Mouse (Mus musculus) neural tube, embryonic 15.5 days (tissue): ENCODE measurements around the gene Ttc7b. TPM values are rescaled to one million over a fixed set of nuclear protein-coding genes. Genes with fewer than 3 reads are reported as not detected.

Experiments
- ATAC-seq: fragments of 200-750 bp; cut with Nextera tagmentation; 2 replicates; pipeline ENCODE4 v1.8.0; 2017; ENCODE audit warnings: mild to moderate bottlenecking, moderate TSS enrichment, moderate library complexity; ENCODE audit not compliant: low FRiP score
- H3K27ac ChIP-seq: fragments of 300-500 bp; sonication (generic); replicated peaks from 2 replicates; pipeline ENCODE4 v1.5.1; 2015; ENCODE audit warnings: mild to moderate bottlenecking, inconsistent platforms
- H3K27me3 ChIP-seq: fragments of 300-500 bp; sonication (generic); replicated peaks from 2 replicates; pipeline ENCODE4 v1.6.1; 2015; ENCODE audit warnings: inconsistent platforms
- H3K36me3 ChIP-seq: fragments of 300-500 bp; sonication (generic); 2 replicates; pipeline ENCODE4 v1.6.1; 2015; ENCODE audit warnings: inconsistent platforms
- H3K4me1 ChIP-seq: fragments of 300-500 bp; sonication (generic); 2 replicates; pipeline ENCODE4 v1.6.1; 2015; ENCODE audit warnings: inconsistent platforms
- H3K4me2 ChIP-seq: fragments of 300-500 bp; sonication (generic); 2 replicates; pipeline ENCODE4 v1.6.1; 2015; ENCODE audit warnings: inconsistent platforms, mild to moderate bottlenecking, moderate library complexity
- H3K4me3 ChIP-seq: fragments of 300-500 bp; sonication (generic); replicated peaks from 2 replicates; pipeline ENCODE4 v1.5.1; 2015; ENCODE audit warnings: mild to moderate bottlenecking, inconsistent platforms
- H3K9ac ChIP-seq: fragments of 300-500 bp; sonication (generic); replicated peaks from 2 replicates; pipeline ENCODE4 v1.6.1; 2015; ENCODE audit warnings: mild to moderate bottlenecking, inconsistent platforms
- H3K9me3 ChIP-seq: fragments of 300-500 bp; sonication (generic); replicated peaks from 2 replicates; pipeline ENCODE4 v1.6.1; 2016; ENCODE audit warnings: inconsistent platforms
- WGBS: fragments of 180-500 bp; shearing (Covaris S2); methylation state at CpG from one replicate; pipeline ENCODE4 v1.1.7; 2015; ENCODE audit warnings: mixed read lengths; 5-methylcytosine and 5-hydroxymethylcytosine counted together
- polyA plus RNA-seq: library from polyadenylated mRNA; unstranded; fragments of >200 nt; fragmentation: Nextera tagmentation; extraction: Ambion mirVana; gene quantifications from 2 replicates; pipeline ENCODE4 v1.2.1, GENCODE M21; 2015

The Ttc7b gene
- polyA plus RNA-seq, 1 experiment from 2014 or later = 10.2 TPM

DNA sequence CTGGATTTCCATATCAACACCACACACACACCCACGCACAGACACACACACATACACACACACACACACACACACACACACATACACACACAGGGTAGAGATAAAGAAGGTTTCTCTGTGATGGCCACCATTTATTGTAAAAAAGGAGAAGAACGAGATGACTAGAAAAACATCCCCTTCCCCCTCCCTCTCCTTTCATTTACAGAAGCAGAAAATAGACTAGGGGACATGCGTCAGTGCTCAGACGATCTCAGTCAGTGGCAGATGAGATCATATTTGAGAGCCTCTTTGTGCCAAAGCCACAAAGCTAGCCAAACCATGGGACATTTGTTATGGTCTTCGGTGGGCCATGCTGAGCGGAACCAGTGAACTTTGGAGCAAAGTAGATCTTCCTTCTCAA, 75.4 kb downstream of the Ttc7b start:
- Histone ChIP-seq H3K4me2 (no peak overlapping the region), H3K27me3 (no peaks in the 10 kb centered on the region), H3K36me3 (peaks cover 7% of the 10 kb centered on the region), H3K4me1 (0 out of 2 replicates have a peak, but pooled peaks cover 7% of the 10 kb centered on the region), H3K9ac (no peak overlapping the region), H3K27ac (no peak overlapping the region), H3K9me3 (no peaks in the 10 kb centered on the region), H3K4me3 (no peak overlapping the region)
- WGBS = 82% methylated on average over 6 of the region's 6 CpGs
- ATAC-seq = no peak

DNA sequence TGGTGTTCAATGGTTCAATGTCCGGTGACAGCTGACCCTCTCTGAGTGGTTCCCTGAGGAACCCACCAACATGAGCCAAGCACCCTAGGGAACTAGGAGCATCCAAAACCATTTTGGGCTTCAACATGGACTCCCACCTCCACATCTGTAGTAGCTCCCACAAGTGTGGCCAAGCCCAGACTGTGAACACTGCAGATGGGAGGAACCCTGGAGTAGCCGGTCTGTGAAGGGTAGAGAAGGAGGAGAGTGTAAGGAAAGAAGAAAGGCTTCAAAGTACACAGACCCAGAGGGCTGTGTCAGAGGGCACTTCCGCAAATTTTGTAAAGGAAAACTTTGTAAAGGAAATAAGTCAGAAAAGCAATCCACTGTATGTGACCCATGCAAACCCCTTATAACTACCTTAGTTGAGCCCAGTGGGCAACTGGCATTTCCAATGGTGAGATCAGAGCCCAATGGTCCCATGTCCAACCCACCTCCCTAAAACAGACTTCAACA, 75.9 kb downstream of the Ttc7b start:
- H3K9me3 ChIP-seq = no peaks in the 10 kb centered on the region

DNA sequence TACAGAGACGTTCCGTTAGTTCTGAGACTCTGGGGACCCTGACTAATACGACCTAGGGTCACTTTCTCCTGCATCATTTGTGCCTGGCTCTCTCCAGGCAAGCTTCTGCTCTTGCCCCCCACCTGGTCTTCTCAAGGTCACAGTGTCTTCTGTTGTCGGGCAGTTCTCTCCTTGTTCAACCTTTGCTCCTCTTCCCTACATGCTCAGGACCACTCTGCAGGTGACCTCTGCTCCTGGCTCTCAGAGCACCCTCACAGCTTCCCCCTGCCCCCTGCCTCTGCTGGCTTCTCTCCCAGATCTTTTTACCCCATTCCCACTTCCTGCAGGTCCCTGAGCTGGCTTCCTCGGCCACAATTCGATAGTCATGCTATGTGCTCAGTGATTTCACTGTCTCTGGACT, 77.2 kb downstream of the Ttc7b start:
- Histone ChIP-seq H3K4me3 (no peak overlapping the region), H3K27me3 (no peaks in the 10 kb centered on the region), H3K9ac (no peak overlapping the region), H3K4me2 (no peak overlapping the region), H3K4me1 (peaks cover 19% of the 10 kb centered on the region), H3K36me3 (peaks cover 7% of the 10 kb centered on the region), H3K9me3 (no peaks in the 10 kb centered on the region), H3K27ac (no peak overlapping the region)
- WGBS = 76% methylated on average over 6 of the region's 6 CpGs
- no peak for ATAC-seq

More for the DNA sequence above, 75.9 kb downstream of the Ttc7b start:
- 90% methylated on average over 3 of the region's 3 CpGs for WGBS
- Histone ChIP-seq H3K4me3 (no peak overlapping the region), H3K36me3 (peaks cover 7% of the 10 kb centered on the region), H3K27me3 (no peaks in the 10 kb centered on the region), H3K9ac (no peak overlapping the region), H3K27ac (no peak overlapping the region), H3K4me1 (0 out of 2 replicates have a peak, but pooled peaks cover 8% of the 10 kb centered on the region), H3K4me2 (no peak overlapping the region)
- no peak for ATAC-seq

DNA sequence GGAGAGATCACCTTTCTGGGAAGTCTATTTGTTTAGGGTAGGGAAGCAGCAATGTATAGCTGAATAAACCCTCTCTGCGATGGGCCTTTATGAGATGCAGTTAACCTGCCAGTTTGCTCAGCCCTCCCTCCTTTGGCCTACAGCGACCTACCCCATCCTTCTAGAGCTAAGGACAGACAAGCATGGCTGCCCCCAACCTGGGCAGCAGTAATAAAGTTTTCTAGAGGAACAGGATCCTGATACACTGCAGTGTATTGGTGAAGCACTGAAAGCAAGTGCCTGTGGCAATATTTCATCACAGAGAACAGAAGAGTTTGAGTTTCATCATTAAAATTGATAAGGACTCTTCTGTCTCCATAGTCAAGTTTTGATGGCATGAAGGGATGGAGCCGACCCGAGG, 79.0 kb downstream of the Ttc7b start:
- Histone ChIP-seq H3K27me3 (no peaks in the 10 kb centered on the region), H3K36me3 (peaks cover 7% of the 10 kb centered on the region), H3K27ac (no peak overlapping the region), H3K9ac (no peak overlapping the region), H3K4me1 (peaks cover 16% of the 10 kb centered on the region), H3K9me3 (no peaks in the 10 kb centered on the region), H3K4me3 (no peak overlapping the region), H3K4me2 (no peak overlapping the region)
- no peak for ATAC-seq
- 90% methylated on average over 4 of the region's 4 CpGs for WGBS

DNA sequence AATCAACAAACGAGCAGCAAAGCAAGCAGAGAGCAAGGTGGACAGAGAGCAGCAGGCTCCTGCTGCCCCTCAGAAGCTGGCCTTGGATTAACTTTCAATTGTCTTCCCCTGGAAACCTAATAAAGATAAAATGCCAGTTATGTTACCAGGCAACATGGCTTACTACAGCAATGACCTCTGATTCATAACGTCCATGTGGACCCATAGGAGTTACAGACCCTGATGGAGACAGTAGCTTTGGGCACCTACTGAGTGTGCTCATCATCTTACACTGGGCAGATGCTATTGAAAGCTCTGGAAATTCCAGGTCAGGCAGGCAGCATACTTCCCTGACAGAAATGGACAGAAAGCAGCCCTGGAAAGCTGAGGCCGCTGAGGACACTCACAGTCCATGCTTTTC, 80.7 kb downstream of the Ttc7b start:
- no peak overlapping the region for H3K9ac ChIP-seq
- no peaks in the 10 kb centered on the region for H3K36me3 ChIP-seq
- no peak overlapping the region for H3K27ac ChIP-seq
- 78% methylated on average over 3 of the region's 3 CpGs for WGBS
- H3K9me3 ChIP-seq = no peaks in the 10 kb centered on the region
- no peak for ATAC-seq
- H3K4me2 ChIP-seq = no peak overlapping the region
- H3K4me3 ChIP-seq = no peak overlapping the region
- H3K4me1 ChIP-seq = peaks cover 16% of the 10 kb centered on the region
- no peaks in the 10 kb centered on the region for H3K27me3 ChIP-seq

DNA sequence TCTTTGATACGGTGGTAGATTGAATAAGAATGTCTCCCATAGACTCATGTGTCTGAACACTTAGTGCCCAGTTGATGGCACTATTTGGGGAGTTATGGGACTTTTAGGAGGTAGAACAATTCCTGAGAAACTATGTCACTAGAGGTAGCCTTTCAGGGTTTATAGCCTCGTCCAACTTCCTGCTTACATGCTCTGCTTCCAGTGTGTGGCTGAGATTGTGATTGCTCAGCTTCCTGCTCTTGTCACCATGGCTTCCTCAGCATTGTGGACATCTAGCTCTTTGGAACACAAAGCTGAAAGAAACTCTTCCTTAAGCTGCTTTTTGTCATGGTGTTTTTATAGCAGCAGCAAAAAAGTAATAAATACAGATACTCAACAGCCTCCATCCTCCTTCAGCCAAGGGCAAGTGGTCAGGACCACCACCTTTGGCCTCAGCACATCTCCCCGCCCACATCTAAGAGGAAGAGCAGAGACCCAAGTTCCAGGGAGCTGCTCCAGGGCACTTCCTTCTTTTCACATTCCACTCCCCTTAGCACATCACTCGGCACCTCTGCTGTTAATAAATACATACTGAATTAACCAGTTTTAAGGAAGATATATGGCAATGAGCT, 81.4 kb downstream of the Ttc7b start:
- peaks cover 16% of the 10 kb centered on the region for H3K4me1 ChIP-seq
- ATAC-seq = no peak
- no peak overlapping the region for H3K9ac ChIP-seq
- H3K36me3 ChIP-seq = no peaks in the 10 kb centered on the region
- no peak overlapping the region for H3K4me3 ChIP-seq
- H3K27me3 ChIP-seq = no peaks in the 10 kb centered on the region
- no peak overlapping the region for H3K4me2 ChIP-seq
- H3K9me3 ChIP-seq = no peaks in the 10 kb centered on the region
- WGBS = 84% methylated on average over 4 of the region's 4 CpGs
- 0 out of 2 replicates have a peak overlapping the region, but pooled peaks have one; percentile 60 for H3K27ac ChIP-seq

DNA sequence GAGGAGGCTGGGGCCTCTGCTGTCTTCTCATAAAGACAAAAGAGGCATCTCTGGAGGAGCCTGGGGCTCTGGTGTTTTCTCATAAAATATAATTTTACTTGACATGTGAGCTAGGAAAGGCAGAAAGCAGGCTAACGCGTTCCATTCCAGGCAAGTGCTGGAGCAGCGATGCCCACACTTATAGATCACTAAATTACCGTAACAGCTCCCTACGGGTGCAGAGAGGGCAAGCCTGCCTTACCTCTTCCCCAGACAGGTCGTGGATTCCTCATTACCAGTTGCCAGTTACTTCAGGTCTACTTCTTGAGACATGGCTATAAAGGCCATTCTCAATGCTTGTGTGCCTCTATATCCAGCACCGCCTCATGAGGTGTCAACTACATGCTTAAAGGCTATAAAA, 82.1 kb downstream of the Ttc7b start:
- no peak; the same call in 1 of the 2 replicates for ATAC-seq
- Histone ChIP-seq H3K27ac (peak overlapping the region; percentile 60; the same call in 1 of the 2 replicates), H3K9ac (no peak overlapping the region), H3K4me2 (no peak overlapping the region), H3K9me3 (no peaks in the 10 kb centered on the region), H3K4me1 (peaks cover 16% of the 10 kb centered on the region), H3K27me3 (no peaks in the 10 kb centered on the region), H3K36me3 (no peaks in the 10 kb centered on the region), H3K4me3 (no peak overlapping the region)
- 50% methylated on average over 7 of the region's 7 CpGs for WGBS

DNA sequence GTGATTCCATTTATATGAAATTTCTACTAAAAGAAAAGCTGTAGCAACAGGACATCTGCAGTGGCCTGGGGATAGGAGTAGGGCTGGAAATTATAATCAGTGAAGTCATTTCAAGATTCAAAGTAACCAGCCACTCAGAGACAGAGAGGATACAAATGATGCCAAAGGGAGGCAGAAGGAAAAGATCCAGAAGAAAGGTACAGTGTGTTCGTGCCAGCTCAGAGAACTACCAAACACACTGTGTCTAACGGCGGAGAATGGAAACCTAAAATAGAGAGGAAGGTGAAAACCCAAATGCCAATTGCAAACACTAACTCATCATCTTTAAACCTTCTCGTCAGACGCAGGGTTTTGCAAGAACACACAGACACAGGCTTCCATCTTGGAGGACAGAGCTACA, 82.8 kb downstream of the Ttc7b start:
- Histone ChIP-seq H3K4me2 (no peak overlapping the region), H3K27ac (no peak overlapping the region), H3K27me3 (no peaks in the 10 kb centered on the region), H3K4me1 (peaks cover 16% of the 10 kb centered on the region), H3K36me3 (no peaks in the 10 kb centered on the region), H3K9ac (no peak overlapping the region), H3K9me3 (no peaks in the 10 kb centered on the region), H3K4me3 (no peak overlapping the region)
- WGBS = 88% methylated on average over 5 of the region's 5 CpGs
- ATAC-seq = no peak

DNA sequence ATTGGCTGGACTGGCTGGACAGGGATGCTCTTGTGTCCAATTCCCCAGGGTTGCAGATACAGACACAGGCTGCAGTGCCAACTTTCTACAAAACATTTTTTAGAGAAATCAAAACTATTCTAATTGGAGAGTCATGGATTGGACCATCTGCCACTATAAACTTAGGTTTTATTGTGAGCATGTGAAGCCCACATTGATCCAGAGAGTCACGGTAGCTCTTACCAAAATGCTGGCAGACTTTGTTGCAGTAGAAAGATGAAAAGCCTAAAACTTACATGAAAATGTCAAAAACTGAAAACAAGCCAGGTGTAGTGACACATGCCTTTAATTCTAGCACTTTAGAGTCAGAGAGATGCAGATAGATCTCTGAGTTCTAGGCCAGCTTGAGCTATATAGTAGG, 84.9 kb downstream of the Ttc7b start:
- H3K4me1 ChIP-seq = peaks cover 16% of the 10 kb centered on the region
- no peaks in the 10 kb centered on the region for H3K36me3 ChIP-seq
- no peaks in the 10 kb centered on the region for H3K9me3 ChIP-seq
- H3K4me3 ChIP-seq = no peak overlapping the region
- no peak overlapping the region for H3K4me2 ChIP-seq
- ATAC-seq = no peak
- H3K27ac ChIP-seq = no peak overlapping the region
- 87% methylated on average over 1 of the region's 1 CpGs for WGBS
- no peaks in the 10 kb centered on the region for H3K27me3 ChIP-seq
- H3K9ac ChIP-seq = no peak overlapping the region

DNA sequence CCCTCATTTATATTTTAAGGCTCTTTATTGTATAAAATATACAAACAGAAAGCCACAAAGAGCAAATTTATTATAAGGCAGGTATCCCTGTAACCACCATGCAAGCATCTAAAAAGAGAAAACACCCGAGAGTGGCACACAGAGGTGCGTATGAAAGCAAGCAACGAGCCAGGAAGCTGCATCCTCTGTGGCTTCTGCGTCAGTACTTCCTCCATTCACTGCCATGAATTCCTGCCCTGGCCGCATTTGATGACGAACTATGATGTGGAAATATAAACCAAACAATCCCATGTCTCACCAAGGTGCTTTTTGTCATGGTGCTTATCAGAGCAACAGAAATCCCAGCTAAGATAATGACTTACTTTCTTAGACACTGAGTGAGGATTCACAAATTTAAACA, 88.8 kb downstream of the Ttc7b start:
- 90% methylated on average over 6 of the region's 6 CpGs for WGBS
- no peaks in the 10 kb centered on the region for H3K9me3 ChIP-seq
- no peak overlapping the region for H3K9ac ChIP-seq
- no peak overlapping the region for H3K27ac ChIP-seq
- 0 out of 2 replicates have a peak, but pooled peaks cover 2% of the 10 kb centered on the region for H3K4me1 ChIP-seq
- no peaks in the 10 kb centered on the region for H3K27me3 ChIP-seq
- no peak overlapping the region for H3K4me2 ChIP-seq
- ATAC-seq = no peak
- H3K4me3 ChIP-seq = no peak overlapping the region
- no peaks in the 10 kb centered on the region for H3K36me3 ChIP-seq

DNA sequence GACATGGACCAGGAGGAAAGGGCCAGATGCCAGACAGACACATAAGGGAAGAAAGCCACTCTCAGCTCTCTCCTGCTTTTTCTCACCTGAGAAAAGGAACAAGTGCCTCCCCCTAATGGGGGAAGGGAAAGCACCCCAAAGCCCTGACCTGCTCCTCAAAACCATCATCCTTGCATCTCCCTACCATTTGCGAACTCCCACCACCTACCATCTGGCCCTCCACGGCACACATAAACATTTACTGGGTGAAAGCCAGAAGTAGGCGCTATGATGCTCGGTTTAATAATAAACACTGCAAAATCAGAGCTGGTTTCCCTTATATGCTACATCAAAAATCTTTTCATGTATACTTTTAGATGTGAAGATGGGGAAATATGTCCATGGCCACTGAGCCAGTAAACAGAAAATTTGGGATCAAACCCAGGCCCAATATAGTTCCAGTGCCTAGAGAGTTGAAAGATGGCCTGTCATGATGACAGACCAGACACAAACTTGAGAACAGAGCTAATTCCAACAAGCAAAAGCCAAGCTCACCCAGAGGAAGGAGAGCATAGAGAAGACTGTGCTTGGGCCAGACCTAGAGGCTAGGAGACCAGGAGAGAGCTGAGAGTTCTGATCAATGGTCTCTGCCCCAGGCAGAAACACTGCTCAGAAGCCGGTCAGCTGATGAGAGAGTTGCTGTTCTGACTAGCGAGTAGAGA, 91.1 kb downstream of the Ttc7b start:
- Histone ChIP-seq H3K9ac (no peak overlapping the region), H3K4me2 (no peak overlapping the region), H3K4me1 (peaks cover 13% of the 10 kb centered on the region; the same call in 1 of the 2 replicates), H3K4me3 (no peak overlapping the region), H3K27ac (no peak overlapping the region), H3K27me3 (no peaks in the 10 kb centered on the region), H3K36me3 (no peaks in the 10 kb centered on the region), H3K9me3 (no peaks in the 10 kb centered on the region)
- 93% methylated on average over 6 of the region's 6 CpGs for WGBS
- no peak for ATAC-seq

DNA sequence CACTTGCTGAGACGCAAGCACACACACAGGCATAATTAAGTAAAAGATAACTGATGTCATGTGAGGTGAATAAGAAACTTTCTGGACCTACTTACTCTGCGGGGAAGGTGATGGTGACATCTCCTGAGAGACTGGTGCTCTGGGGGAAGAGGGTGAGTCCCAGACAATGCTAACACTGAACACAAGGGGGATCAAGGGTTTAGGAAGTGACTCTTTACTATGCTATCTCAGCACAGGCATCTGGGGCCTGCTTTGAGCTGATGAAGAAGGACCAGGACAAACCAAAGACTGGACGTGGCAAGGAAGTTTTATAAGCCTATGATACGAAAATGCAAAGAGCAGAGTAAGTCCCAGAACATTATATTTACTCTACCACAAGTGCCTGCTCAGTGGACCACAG, 92.4 kb downstream of the Ttc7b start:
- Histone ChIP-seq H3K9me3 (no peaks in the 10 kb centered on the region), H3K4me3 (no peak overlapping the region), H3K4me2 (no peak overlapping the region), H3K27me3 (no peaks in the 10 kb centered on the region), H3K27ac (no peak overlapping the region), H3K9ac (no peak overlapping the region), H3K4me1 (peaks cover 13% of the 10 kb centered on the region; the same call in 1 of the 2 replicates), H3K36me3 (no peaks in the 10 kb centered on the region)
- no peak for ATAC-seq
- WGBS = 96% methylated on average over 4 of the region's 4 CpGs
